Mouse (Mus musculus) right cerebral cortex, postnatal 4 days (tissue): ENCODE results near the gene Nos1ap.

ENCODE experiments used
- DNase-seq: peaks from one replicate; pipeline ENCODE4 v3.0.0-alpha.2; 2022

The Nos1ap gene

GRCm38 (mm10) chr1:170346266-170346665 is 243.4 kb downstream of the Nos1ap start:
- no peak for DNase-seq

GRCm38 (mm10) chr1:170343906-170344305 is 245.8 kb downstream of the Nos1ap start:
- no peak for DNase-seq

- DNase-seq: no peak
Observed at GRCm38 (mm10) chr1:170343081-170343480, 246.6 kb downstream of the Nos1ap start.

- DNase-seq: no peak
Observed at GRCm38 (mm10) chr1:170339943-170340342, 249.7 kb downstream of the Nos1ap start.

- no peak for DNase-seq
Observed at GRCm38 (mm10) chr1:170332775-170333174, 256.9 kb downstream of the Nos1ap start.

GRCm38 (mm10) chr1:170331926-170332325 is 257.7 kb downstream of the Nos1ap start:
- no peak for DNase-seq

- DNase-seq: no peak
Observed at GRCm38 (mm10) chr1:170325277-170325676, 264.4 kb downstream of the Nos1ap start.

- no peak for DNase-seq
Observed at GRCm38 (mm10) chr1:170324312-170324711, 265.3 kb downstream of the Nos1ap start.

- no peak for DNase-seq
Observed at GRCm38 (mm10) chr1:170323001-170323400, 266.7 kb downstream of the Nos1ap start.

GRCm38 (mm10) chr1:170322046-170322445 is 267.6 kb downstream of the Nos1ap start:
- DNase-seq: no peak

GRCm38 (mm10) chr1:170311431-170311830 is 278.2 kb downstream of the Nos1ap start:
- no peak for DNase-seq

GRCm38 (mm10) chr1:170308503-170308902 is 281.2 kb downstream of the Nos1ap start, which contains the start of gene Spata46:
Gene Spata46, plus strand, starts transcription at chr1:170308803.
- no peak for DNase-seq

GRCm38 (mm10) chr1:170306232-170306631 is 283.4 kb downstream of the Nos1ap start, which contains the start of gene Gm7694:
Gene Gm7694, minus strand, starts transcription at chr1:170306332.
- DNase-seq: no peak

GRCm38 (mm10) chr1:170305002-170305401 is 284.7 kb downstream of the Nos1ap start:
- DNase-seq: no peak

GRCm38 (mm10) chr1:170303103-170303502 is 286.6 kb downstream of the Nos1ap start:
- DNase-seq: no peak

GRCm38 (mm10) chr1:170302456-170302855 is 287.2 kb downstream of the Nos1ap start:
- DNase-seq: no peak

- no peak for DNase-seq
Observed at GRCm38 (mm10) chr1:170301686-170302085, 288.0 kb downstream of the Nos1ap start.

GRCm38 (mm10) chr1:170299496-170299895 is 290.2 kb downstream of the Nos1ap start:
- DNase-seq: no peak

GRCm38 (mm10) chr1:170294786-170295570 is 294.7 kb downstream of the Nos1ap start:
- no peak for DNase-seq

- no peak for DNase-seq
Observed at GRCm38 (mm10) chr1:170293257-170293656, 296.4 kb downstream of the Nos1ap start.

- peak; percentile 40 for DNase-seq
Observed at GRCm38 (mm10) chr1:170292239-170292951, 297.3 kb downstream of the Nos1ap start.

- DNase-seq: no peak
Observed at GRCm38 (mm10) chr1:170282415-170283129, 307.1 kb downstream of the Nos1ap start.

- DNase-seq: no peak
Observed at GRCm38 (mm10) chr1:170277016-170277415, 312.6 kb downstream of the Nos1ap start, which contains the start of gene Sh2d1b1. Gene Sh2d1b1, plus strand, starts transcription at chr1:170277320.
